Mouse (Mus musculus) layer of hippocampus, adult 8-10 months (tissue): ENCODE results near the gene Dhx9. TPM values are rescaled to one million over a fixed set of nuclear protein-coding genes. Genes with fewer than 3 reads are reported as not detected.
"Not testable (repeated sequence)": the region's sequence is repeated elsewhere in the genome, so short reads cannot be mapped to it uniquely, and the experiment has no call there.

ENCODE experiments used
- DNase-seq, 2 experiments: peaks; one replicate each; pipeline ENCODE4 v3.0.0; 2022; ENCODE audit warnings: low spot score in 2 of 2
- total RNA-seq, 4 experiments: library from RNA; stranded (reverse); gene quantifications; 2 replicates each; pipeline ENCODE4 v1.2.4; 2022

Gene Dhx9
- total RNA-seq, 4 experiments from 2014 or later = 106 to 112 (median 109) TPM

DNA sequence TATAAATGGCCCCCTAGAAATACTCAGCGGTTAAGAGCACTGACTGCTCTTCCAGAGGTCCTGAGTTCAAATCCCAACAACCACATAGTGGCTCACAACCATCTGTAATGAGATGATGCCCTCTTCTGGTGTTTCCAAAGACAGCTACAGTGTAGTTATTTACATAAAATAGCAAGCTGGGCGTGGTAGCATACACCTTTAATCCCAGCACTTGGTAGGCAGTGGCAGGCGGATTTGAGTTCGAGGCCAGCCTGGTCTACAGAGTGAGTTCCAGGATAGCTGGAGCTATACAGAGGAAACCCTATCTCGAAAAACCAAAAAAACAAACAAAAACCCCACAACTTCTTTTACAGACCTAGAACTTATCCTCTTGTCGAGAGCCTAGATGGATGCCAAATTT is 1.3 kb downstream of the Dhx9 start:
- DNase-seq = not testable (repeated sequence)

DNA sequence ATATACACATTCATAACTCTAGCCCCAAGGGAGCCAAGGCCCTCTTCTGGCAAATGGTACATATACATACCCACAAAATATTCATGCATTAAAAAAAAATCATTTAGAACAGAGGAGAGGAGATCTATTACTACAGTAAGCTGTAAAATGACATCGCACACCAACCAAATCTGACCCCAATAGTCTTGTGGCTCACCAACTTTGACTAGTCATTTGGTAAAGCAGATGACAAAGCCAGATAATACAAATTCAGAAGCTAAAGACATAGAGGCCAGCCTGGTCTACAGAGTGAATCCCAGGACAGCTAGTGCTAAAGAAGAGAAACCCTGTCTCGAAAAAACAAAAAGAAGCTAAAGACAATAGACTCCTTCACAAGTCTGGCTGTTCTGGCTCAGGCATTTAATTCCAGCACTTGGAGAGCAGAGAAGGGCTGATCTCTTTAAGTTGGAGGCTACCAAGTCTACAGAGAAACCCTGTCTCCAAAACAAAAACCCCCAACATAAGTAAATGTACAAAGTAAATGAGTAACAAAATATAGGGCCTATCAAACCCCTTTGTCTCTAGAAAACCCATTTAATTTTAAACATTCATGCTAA is 2.2 kb downstream of the Dhx9 start:
- DNase-seq = no peak

DNA sequence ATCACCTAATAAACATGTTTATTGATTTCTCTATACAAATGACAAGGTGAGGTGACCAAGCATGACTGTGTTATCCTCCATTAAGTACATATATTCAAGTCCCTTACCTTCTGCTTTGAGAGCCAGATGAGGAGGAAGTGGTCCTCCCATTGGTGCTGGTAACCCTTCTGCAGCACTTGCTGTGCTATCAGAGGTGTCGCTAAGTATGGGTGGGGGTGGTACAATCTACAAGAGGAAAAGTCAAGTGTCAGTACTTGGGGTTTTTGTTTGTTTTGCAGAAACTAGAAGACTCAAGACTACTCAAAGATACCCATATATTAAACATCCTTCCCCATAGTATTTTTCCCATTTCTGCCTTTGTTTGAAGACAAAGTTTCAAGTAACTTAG is 6.4 kb downstream of the Dhx9 start:
- no peak for DNase-seq

DNA sequence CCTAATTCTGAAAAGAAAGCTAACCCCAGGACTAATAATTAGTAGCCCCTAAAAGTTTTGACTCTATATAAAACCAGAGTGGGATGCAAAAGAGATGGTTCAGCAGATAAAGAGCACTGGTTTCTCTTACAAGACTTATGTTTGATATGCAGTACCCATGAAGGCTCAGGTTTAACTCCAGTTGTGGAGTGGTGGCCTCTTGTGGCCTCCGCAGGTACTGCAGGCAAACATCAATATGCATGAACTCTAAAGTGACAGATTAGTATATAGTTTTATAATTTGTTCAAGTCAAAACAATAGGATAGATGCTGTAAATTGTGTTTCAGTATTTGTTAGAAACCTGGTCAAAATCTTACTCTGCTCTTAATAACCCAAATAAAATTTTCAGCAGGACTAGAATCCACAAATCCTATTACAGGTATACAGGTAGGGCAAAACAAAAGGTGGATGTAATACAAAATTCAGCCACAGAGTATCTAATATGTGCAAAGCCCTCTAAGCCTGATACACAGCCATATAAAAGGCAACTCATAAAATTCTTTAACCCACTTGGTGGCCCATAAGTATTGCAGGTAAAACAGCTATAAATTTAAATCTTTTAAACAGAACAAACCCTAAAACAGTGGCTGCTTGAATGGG is 7.0 kb downstream of the Dhx9 start:
- DNase-seq = peak in 1 of 2 experiments; percentile 62

DNA sequence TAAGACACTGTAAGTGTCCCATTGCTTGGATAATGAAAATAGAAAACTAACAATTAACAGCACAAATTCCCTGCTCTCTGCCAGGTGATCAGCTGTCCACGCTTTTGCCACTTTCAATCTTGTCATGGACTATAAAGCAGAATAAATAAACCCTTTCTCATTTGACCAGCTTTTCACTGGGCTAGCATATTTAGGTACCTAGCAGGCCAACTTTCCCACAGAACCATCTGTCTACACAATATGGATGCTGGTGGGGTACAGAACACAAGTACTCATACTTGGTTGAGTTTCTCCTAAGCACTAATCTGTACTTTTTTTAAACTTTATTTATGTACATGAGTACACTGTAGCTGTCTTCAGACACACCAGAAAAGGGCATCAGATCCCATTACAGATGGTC is 8.2 kb downstream of the Dhx9 start:
- no peak for DNase-seq

DNA sequence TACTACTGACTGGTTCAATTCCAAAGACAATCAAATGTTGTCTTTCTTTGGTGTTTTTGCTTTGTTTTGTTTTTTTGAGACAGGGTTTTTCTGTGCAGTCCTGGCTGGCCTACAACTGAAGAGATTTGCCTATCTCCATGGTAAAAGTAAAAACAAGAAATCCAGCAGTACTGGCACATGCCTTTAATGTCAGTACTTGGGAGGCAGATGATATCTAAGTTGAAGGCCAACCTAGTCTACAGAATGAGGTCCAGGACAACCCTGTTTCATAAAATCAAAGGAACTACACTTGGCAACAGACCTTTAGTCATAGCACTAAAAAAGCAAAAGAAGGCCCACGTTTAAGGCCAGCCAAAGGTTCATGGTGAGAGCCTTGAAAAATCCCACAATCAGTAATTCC is 25.7 kb downstream of the Dhx9 start:
- DNase-seq = no peak

DNA sequence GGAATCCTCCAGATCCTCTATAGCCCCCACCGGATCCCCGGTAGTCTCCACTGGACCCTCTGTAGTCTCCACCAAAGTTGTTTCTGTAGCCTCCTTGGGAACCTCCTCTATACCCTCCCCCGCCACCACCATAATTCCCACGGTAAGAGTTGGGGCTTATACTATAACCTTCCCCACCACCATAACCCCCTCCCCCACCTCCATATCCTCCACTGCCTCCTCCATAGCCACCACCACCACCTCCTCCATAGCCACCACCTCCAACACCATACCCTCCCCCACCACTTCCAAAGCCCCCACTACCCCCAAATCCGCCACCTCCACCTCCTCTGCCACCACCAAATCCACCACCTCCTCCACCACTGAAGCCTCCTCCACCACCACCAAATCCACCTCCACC is 31.3 kb downstream of the Dhx9 start:
- no peak for DNase-seq

DNA sequence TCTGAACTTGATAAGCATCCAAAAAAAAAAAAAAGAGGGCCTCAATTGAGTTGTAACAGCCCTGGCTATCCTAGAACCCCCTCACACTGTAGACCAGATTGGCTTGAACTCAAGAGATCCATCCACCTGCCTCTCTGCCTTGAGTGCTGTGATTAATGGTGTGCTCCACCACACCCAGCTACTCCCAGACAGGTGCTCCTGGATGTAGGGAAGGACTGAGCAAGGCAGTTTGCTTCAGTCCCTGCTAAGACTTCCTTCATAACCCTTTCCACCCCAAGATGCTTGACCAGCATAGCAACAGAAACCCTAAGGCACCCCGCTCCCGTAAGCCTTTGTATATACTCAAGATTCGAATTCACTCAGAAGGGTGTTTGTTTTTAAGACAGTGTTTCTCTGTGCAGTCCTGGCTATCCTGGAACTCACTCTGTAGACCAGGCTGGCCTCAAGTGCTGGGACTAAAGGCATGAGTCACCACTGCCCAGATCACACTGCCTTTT is 34.3 kb downstream of the Dhx9 start:
- DNase-seq = no peak

DNA sequence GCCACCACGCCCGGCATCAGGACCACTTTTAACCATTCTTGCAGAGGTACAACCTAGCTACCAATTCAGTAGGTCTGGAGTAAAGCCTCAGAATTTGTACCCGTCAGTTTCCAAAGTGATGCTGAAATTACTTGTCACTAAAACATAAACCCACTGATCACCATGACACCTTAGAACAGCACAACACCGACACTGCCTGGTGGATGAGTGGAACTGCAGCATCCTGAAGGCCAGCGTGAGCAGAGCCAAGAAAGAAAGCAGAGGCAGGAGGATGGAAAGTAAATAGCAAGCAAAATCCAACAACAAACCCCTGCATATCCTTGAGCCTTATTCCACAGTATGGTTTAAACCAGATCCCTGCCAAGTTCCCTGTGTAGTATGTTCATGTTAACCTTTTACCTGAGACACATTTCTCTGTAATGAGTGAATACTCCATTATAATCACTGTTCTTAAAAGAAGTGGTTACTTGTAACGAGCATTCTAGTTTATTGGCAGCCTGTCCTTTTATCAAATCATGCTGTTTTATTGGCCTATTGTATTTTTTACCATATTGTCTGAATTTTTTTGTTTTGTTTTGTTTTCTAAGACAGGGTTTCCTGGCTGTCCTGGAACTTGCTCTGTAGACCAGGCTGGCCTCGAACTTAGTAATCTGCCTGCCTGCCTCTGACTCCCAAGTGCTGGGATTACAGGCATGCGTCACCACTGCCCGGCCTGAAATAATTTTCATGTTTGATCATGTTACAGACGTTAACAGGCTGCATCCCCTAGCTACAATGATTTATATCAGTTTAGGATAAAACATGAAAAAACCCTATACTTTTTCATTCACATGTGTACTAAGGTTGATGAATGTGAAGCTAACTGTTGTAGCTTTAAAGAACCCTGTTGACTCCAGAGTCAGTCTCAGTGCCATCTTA is 36.0 kb downstream of the Dhx9 start:
- peak; percentile 34 to 45 for DNase-seq

DNA sequence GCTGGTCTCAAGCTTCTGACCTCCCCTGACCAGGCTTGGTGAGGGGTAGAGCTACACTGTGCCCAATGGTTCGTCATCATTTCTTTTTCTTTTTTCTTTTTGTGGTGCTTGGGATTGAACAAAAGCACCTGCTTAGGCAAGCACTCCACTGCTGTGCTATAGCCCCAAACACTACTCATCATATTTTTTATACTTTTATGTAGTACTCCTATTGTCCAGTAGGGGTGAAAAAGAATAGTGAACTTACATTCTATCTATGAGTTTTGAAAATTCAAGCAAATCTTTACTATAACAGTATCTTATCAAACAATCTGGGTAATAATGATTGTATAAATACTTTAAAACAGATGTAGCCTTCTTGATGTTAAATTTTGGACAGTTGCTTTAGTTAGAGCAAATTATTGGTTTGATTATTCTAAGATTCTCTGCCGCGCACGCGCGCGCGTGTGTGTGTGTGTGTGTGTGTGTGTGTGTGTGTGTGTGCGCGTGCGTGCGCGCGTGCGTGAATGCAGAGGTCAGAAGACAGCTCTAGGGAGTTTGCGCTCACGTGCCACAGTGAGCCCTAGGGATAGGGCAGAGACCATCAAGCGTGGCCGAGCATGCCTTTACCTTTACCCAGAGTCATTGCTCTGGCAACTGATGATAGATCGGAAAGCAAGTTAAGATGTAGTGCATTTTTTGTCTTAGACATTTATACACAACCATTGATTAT is 41.2 kb downstream of the Dhx9 start:
- no peak for DNase-seq

DNA sequence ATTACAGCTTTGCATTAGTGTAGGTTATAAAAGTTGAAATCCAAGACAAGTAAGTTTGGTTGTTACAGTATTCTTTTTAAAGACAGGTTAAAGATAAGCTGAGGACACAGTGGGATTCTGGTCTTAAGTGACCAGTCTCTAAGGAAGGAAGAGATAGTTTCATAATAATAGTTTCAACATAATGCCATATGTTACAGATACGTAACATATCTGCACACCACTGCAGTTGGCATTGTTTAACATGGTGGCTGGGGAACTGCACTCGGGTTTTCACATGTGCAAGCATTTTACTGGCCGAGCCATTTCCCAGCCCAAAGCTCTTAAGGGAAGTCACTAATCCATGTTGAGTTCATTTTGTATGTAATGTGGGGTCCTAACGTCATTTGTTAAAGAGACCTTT is 43.8 kb downstream of the Dhx9 start:
- DNase-seq = no peak

DNA sequence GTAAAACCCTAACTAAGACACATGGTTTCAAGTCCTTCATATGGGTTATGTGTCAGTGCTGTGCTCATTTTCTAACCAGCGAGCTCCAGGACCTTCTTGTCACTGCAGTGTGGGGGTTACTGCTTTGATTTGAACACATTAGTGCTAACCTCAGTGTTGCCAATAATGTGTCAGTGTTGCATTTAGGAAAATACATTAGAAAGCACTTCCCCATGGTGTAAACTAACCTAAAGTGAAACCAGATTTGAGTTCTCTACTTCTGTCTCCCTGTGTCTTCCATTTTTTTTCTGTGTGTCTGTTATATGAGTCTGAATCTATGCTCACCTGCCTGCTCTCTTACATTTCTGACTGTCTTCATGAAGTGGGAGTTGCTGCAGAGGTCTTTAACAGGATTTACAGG is 44.4 kb downstream of the Dhx9 start:
- DNase-seq = no peak

DNA sequence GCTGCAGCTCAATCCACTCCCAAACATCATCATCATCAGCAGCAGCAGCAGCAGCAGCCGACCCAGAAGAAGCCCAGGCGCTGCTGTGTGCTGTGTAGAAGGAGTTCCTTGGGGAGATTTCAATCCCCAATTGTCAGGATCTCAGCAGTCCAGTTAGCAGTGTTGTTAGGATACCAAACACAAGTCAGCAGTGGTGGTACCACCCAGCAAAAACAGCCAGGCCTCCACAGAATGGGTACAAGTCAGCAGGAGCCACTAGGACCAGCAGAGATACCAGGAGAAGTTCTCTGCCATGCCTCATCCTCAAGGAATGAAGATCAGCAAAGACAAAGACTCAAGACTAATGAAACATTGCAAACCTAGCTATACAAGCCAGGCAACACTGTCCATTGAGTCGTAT is 45.8 kb downstream of the Dhx9 start:
- DNase-seq = no peak

DNA sequence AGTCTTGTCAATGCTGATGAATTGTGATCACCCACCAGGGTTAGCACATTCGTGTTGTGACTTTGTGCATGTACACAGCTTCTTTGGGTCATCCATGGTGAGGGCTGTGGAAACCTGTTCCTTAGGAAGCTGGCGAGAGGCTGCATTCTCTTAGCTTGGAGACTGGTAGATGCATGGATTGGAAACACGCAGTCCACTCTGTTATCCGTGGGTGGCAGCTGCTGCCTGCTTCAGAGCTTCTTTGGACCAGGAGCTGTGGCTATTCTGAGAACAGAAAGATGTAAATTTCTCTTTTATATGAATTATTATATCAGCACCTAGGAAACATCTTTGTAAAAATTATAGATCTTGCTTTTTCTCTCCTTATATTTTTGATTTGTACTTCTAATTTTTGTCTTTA is 46.7 kb downstream of the Dhx9 start:
- DNase-seq = no peak

DNA sequence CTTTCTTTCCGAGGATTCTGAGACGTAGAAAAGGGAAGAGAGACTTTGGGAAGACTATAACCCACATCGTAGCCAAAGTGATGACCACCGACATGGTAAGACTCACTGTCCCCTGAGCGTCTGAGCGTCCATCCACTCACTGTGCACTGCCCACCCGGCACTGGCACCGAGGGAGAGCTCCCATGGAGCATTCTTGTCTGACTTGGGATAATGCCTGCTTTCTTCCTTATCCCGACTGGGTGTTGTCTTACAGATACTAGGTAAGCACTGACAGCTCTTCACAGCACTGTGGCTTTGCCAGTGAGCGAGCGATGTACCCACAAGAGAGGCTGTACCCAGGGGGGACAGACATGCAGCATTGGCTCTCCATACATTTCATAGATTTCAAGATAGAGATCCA is 49.9 kb downstream of the Dhx9 start:
- no peak for DNase-seq

DNA sequence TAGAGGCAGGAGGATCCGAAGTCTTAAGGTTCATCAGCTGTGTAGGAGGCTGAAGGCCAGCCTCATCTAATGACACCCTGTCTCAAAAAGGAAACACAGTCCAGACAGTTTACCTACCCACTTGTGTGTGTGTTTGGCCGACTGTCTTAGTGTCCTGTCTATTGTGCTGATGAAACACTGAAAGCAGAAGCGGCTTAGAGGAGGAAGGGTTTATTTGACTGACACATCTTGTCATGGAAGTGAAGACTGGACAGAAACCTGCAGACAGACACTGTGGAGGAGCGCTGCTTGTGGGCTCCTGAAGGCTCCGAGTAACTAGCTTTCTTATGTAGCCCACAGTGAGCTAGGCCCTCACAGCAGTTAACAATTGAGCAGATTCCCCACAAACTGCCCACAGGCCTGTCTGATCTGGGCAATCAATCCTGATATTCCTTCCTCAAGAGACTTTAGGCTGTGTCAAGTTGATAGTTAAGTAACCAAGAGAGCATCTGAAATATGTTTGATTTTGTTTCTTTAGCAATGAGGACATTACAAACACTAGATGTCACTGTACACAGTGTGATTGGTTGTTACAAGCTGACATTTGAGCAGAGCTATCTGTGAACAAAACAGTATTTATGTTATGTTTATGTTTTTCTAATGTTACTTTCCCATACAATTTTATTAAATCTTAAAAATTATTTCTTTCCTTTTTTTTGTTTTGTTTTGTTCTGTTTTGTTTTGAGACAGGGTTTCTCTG is 53.4 kb downstream of the Dhx9 start:
- no peak for DNase-seq

DNA sequence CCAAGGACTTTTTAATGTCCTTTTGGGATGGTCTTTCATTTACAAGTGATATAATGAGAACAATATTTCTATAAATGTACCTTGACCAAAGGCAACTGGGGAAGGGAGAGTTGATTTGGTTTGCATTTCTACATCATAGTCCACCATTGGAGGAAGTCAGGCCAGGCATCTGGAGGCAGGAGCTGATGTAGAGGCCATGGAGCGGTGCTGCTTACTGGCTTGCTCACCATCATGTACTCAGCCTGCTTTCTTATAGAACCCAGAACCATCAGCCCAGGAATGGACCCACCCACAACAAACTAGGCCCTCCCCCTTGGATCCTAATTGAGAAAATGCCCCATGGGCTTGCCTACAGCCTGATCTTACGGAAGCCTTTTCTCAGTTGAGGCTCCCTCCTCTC is 55.1 kb downstream of the Dhx9 start:
- DNase-seq = no peak

DNA sequence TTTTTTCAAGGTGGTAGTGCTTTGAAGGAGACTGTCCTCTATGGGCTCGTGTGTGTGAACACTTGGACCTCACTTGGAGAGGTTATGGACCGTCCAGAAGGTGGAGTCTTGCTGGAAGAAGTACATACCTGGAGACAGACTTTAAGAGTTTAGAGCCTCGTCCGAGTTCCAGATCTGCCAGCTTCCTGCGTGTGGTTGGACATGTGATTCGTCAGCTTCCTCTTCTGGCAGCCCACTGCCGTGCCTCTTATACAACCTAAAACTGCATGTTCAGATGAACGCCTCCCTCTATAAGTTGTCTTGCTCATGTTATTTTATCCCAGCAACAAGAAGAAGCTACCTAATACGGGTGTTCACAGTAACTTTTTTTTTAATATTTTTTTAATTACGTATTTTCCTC is 55.8 kb downstream of the Dhx9 start:
- DNase-seq = no peak

DNA sequence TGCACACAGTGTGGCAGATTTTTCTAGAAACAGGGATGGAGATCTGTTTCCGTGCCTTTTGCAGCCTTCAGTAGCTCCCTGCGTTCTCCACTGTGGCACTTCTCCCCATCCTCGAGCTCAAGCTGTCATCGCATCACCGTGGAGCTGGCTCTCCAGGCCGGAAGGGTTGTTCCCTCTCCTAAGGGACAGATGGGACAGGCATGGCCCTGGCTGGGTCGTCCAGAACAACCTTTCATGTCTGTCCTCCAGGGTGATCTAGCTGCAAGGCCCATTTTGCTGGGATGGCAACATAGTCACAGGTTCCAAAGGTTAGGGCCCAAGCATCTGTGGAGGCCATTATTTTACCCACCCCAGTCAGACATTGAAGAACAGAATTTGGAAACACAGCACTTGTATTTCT is 56.3 kb downstream of the Dhx9 start:
- no peak for DNase-seq

DNA sequence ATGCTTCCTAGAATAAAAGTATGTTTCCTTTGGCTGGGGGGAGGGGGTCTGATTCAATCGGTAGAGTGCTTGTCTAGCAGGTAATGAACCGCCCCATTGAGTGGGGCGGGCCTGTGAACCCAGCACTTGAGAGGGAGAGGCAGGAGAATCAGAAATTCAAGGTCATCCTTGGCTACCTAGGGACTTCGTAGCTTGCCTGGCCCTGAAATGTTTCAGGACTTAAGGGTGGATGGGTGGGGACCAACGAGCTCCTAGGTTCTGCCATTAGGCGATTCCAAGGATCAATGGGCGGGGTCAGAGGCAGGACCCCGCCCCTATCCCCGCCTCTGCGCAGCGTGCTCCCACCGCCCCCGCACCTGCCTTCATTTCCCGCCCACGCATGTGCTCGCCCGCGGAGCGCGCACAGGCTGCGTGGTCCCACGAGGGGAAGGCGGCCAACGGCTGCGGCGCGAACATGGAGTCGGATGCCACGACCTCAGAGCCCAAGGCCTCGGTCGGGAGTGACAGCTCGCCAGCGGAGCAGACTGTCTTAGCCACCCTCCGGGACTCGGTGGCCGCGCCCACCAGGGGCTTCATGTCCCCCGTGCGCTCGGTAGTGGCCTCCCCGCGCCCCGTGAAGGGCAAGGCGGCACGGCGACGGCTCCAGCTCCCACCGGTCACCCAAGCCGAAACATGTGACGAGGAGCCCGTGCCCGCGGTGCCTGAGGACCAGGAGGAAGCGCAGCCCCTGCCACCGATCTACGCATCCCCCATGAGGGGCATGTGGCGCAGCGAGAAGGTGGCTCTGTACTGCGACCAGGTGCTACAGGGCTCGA is 62.5 kb downstream of the Dhx9 start, which contains the start of gene Shcbp1l:
Gene Shcbp1l, plus strand, starts transcription at position 393 of the 815 bp plus-strand sequence.
- peak; percentile 64 to 76 for DNase-seq
